Mouse (Mus musculus): ENCODE results near the gene Cryl1. TPM values are rescaled to one million over a fixed set of nuclear protein-coding genes. Genes with fewer than 3 reads are reported as not detected.

The Cryl1 gene
- total and polyA plus RNA-seq, 3 experiments, result 9.7 to 21.4 (median 12.6) TPM

DNA sequence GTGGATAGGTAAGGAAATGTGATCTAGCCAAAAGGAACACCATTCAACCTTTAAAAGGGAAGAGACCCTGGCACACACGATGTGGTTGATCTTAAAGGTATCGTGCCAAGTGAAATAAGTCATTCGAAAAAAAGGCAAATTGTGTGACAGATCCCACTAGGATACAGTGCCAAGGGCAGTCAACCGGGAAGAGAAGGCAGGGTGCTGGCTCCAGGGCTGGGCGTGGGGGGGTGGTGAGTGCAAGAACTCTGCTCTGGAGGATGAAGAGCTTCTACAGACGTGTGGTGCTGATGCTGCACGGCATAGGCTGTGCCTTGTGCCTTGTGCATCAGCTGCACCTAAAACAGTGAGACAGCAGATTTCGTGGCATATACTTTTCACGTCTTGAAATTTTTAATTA lies 33.0 kb downstream of the Cryl1 start:
- Histone ChIP-seq H3K4me3 (ENCODE audit: low read depth, low read length) (no peak overlapping the region), H3K9me3 (replicated peaks) (no peaks in the 10 kb centered on the region), H3K36me3 (replicated peaks) (peaks cover 17% of the 10 kb centered on the region), H3K4me1 (ENCODE audit: insufficient read depth, low read depth, low read length) (no peaks in the 10 kb centered on the region), H3K27me3 (ENCODE audit: insufficient read depth, low read length) (peaks cover 2% of the 10 kb centered on the region; the same call in 1 of the 2 replicates)
- DNase-seq (ENCODE audit: low spot score) (no peak), ATAC-seq (ENCODE audit: extremely low read depth, insufficient number of reproducible peaks, low FRiP score, poor library complexity, severe bottlenecking) (no peak)
- no peak for TF ChIP-seq CTCF (IDR thresholded peaks at IDR 0.05; ENCODE audit: low read depth, low read length)
- TF ChIP-seq GATA1 (IDR thresholded peaks at IDR 0.05; ENCODE audit: borderline replicate concordance, low read length), result no peak
- no peak for TF ChIP-seq POLR2AphosphoS5 (IDR thresholded peaks at IDR 0.05; ENCODE audit: insufficient replicate concordance, low read depth, low read length)
- TF ChIP-seq TAL1 (conservative IDR thresholded peaks at IDR 0.05; ENCODE audit: low read depth, low read length), result no peak

DNA sequence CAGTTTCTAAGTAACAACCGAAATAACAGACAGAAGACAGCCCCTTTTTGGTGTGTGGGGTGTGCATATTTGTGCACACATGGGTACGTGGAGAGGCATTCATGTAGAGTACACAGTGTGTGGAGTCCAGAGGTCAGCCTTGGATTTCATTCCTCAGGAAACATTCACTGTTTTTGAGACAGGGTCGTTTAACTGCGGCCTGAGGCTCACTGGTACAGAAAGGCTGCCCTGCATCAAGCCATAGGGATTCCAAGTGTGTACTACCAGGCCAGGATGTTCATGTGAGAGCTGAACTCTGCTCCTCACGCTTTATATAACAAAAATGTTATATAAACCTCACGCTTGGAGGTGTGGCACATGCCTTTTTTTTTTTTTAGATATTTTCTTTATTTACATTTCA lies 34.5 kb downstream of the Cryl1 start:
- Histone ChIP-seq H3K4me3 (ENCODE audit: low read depth, low read length) (no peak overlapping the region), H3K4me1 (ENCODE audit: insufficient read depth, low read depth, low read length) (no peaks in the 10 kb centered on the region)
- DNase-seq (ENCODE audit: low spot score), result no peak

DNA sequence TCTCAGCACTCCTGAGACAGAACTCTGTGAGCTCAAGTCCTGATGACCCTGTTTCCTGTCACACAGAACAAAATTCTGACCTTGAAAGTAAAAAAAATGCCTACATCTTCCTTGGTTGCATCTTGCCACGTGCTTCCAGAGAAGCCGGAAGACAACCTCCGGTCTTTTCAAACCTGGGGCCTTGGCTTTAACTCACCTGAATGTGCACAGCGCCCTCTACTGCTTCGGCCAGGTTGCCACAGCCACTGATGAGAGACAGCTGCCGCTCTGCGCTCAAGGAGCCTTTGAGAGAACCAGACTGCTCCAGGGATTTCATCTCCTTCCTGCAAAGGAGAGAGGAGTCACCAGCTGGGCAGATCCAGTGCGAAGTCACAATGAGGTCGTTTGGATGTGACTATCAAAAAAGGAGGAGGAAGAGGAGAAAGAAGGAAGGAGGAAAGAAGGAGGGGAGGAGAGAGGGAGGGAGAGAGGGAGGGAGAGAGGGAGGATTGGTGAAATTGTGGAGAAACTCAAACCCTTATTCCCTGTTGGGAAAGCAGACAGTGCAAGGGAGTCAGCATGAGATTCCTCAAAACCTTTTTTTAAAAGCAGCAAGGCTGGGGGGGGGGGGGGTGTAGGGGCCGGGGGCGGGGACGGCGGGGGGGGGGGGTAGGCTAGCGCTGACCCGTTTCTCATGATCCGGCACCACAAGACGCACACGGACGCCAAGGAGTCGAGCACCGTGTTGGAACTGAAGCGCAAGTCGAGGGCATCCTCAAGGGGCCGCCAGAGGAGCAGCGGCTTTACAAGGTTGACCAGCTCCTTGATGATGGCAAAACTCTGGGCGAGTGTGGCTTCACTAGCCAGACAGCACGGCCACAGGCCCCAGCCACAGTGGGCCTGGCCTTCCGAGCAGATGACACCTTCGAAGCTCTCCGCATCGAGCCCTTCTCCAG lies 35.3 kb downstream of the Cryl1 start:
- no peaks in the 10 kb centered on the region for H3K9me3 ChIP-seq (replicated peaks)
- no peak overlapping the region for H3K4me3 ChIP-seq (ENCODE audit: low read depth, low read length)
- ATAC-seq (ENCODE audit: extremely low read depth, insufficient number of reproducible peaks, low FRiP score, poor library complexity, severe bottlenecking) (no peak), DNase-seq (ENCODE audit: low spot score) (no peak)
- H3K36me3 ChIP-seq (replicated peaks), result peaks cover 16% of the 10 kb centered on the region
- no peaks in the 10 kb centered on the region for H3K4me1 ChIP-seq (ENCODE audit: insufficient read depth, low read depth, low read length)
- TF ChIP-seq CTCF (IDR thresholded peaks at IDR 0.05; ENCODE audit: low read depth, low read length) (0 out of 2 replicates have a peak, but pooled peaks have one; percentile 6), GATA1 (IDR thresholded peaks at IDR 0.05; ENCODE audit: borderline replicate concordance, low read length) (no peak)
- H3K27me3 ChIP-seq (ENCODE audit: insufficient read depth, low read length), result peaks cover 2% of the 10 kb centered on the region; the same call in 1 of the 2 replicates

More for the DNA sequence above, 34.5 kb downstream of the Cryl1 start:
- TF ChIP-seq POLR2AphosphoS5 (IDR thresholded peaks at IDR 0.05; ENCODE audit: insufficient replicate concordance, low read depth, low read length) (no peak), TAL1 (conservative IDR thresholded peaks at IDR 0.05; ENCODE audit: low read depth, low read length) (no peak), CTCF (IDR thresholded peaks at IDR 0.05; ENCODE audit: low read depth, low read length) (no peak), GATA1 (IDR thresholded peaks at IDR 0.05; ENCODE audit: borderline replicate concordance, low read length) (no peak), GATA2 (IDR thresholded peaks at IDR 0.05; ENCODE audit: borderline replicate concordance, low read depth, low read length) (no peak)
- ATAC-seq (ENCODE audit: extremely low read depth, insufficient number of reproducible peaks, low FRiP score, poor library complexity, severe bottlenecking), result no peak
- no peaks in the 10 kb centered on the region for H3K9me3 ChIP-seq (replicated peaks)
- peaks cover 16% of the 10 kb centered on the region for H3K36me3 ChIP-seq (replicated peaks)
- peaks cover 2% of the 10 kb centered on the region; the same call in 1 of the 2 replicates for H3K27me3 ChIP-seq (ENCODE audit: insufficient read depth, low read length)

DNA sequence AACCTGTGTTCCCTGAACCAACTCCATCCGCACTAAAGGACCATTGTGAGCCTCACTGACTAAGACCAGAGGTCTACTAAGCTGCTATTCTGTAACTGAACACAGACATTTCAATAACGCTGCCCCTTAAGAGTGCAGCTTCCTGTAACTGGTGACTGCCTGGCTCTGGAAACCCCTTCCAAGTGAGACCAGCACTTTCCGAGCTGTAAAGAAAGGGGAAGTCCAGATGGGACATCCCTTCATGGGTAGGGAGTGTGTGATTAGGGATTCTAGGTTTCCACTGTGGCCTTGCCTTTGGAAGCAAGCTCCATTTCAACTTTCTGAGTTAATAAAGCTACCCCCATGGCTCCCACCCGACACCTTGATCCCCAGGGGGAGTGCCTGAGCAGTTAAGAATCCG lies 41.3 kb downstream of the Cryl1 start:
- Histone ChIP-seq H3K4me3 (ENCODE audit: low read depth, low read length) (no peak overlapping the region), H3K9me3 (replicated peaks) (no peaks in the 10 kb centered on the region), H3K4me1 (ENCODE audit: insufficient read depth, low read depth, low read length) (no peaks in the 10 kb centered on the region), H3K27me3 (ENCODE audit: insufficient read depth, low read length) (0 out of 2 replicates have a peak, but pooled peaks cover 2% of the 10 kb centered on the region), H3K36me3 (replicated peaks) (peaks cover 23% of the 10 kb centered on the region)
- no peak for DNase-seq (ENCODE audit: low spot score)
- no peak for ATAC-seq (ENCODE audit: extremely low read depth, insufficient number of reproducible peaks, low FRiP score, poor library complexity, severe bottlenecking)
- TF ChIP-seq TAL1 (conservative IDR thresholded peaks at IDR 0.05; ENCODE audit: low read depth, low read length), result no peak

DNA sequence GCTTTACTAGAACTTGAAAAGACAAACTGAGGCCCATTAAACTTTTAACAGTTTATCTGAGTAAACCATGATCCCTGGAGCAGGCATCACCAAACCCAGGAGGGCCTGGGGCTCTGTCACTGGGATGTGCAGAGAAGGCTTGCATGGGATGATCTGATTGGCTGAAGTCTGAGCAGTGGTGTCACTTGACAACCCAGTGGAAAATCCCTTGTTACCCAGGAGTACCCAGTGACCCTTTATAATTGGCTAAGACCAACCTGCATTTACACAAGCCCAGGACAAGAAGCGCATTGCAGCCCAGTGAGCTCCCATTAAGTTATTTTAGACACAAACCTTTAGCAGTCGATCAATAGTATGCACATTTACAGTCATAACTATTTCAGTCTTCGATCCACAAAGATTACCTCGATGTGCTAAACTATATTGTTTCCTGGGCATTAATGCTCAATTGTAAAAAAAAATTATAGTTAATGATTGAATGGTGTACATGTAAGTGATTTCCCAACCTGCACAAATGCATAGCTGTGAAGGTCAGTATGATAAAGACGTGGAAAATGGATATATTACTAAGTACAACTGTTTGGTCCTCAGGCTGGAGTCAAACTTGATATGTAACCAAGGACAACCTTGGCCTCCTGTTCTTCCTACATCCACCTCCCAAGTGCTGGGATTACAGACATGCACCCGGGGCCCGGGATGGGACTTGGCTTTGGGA lies 46.7 kb downstream of the Cryl1 start:
- Histone ChIP-seq H3K9me3 (replicated peaks) (no peaks in the 10 kb centered on the region), H3K36me3 (replicated peaks) (peaks cover 15% of the 10 kb centered on the region), H3K4me3 (ENCODE audit: low read depth, low read length) (no peak overlapping the region), H3K4me1 (ENCODE audit: insufficient read depth, low read depth, low read length) (no peaks in the 10 kb centered on the region), H3K27me3 (ENCODE audit: insufficient read depth, low read length) (0 out of 2 replicates have a peak, but pooled peaks cover 2% of the 10 kb centered on the region)
- no peak for ATAC-seq (ENCODE audit: extremely low read depth, insufficient number of reproducible peaks, low FRiP score, poor library complexity, severe bottlenecking)
- no peak for TF ChIP-seq TAL1 (conservative IDR thresholded peaks at IDR 0.05; ENCODE audit: low read depth, low read length)
- TF ChIP-seq GATA1 (IDR thresholded peaks at IDR 0.05; ENCODE audit: borderline replicate concordance, low read length), result no peak
- TF ChIP-seq GATA2 (IDR thresholded peaks at IDR 0.05; ENCODE audit: borderline replicate concordance, low read depth, low read length), result no peak
- no peak for TF ChIP-seq CTCF (IDR thresholded peaks at IDR 0.05; ENCODE audit: low read depth, low read length)
- TF ChIP-seq POLR2AphosphoS5 (IDR thresholded peaks at IDR 0.05; ENCODE audit: insufficient replicate concordance, low read depth, low read length), result no peak
- no peak for DNase-seq (ENCODE audit: low spot score)

DNA sequence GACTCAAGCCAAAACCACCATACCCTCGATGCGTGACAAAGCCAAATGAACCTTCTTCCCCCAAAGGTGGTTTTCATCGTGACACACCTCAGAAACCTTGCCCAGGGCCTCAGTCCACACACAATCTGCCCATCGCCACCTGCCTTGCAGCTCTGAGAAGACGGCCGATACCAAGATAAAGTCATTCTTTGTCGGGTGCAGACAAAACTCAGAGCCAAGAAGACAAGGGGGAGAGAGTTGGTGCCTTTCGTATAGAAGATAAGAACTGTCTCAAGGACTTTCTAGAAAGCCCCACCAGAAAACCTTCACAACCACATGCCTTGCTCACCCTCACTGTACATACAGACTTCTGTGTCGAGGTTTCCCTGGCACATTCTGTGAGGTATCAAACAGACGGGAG lies 48.4 kb downstream of the Cryl1 start:
- DNase-seq (ENCODE audit: low spot score) (no peak), ATAC-seq (ENCODE audit: extremely low read depth, insufficient number of reproducible peaks, low FRiP score, poor library complexity, severe bottlenecking) (no peak)
- no peaks in the 10 kb centered on the region for H3K9me3 ChIP-seq (replicated peaks)
- no peaks in the 10 kb centered on the region for H3K4me1 ChIP-seq (ENCODE audit: insufficient read depth, low read depth, low read length)
- no peak overlapping the region for H3K4me3 ChIP-seq (ENCODE audit: low read depth, low read length)
- no peak for TF ChIP-seq POLR2AphosphoS5 (IDR thresholded peaks at IDR 0.05; ENCODE audit: insufficient replicate concordance, low read depth, low read length)
- TF ChIP-seq CTCF (IDR thresholded peaks at IDR 0.05; ENCODE audit: low read depth, low read length), result no peak
- TF ChIP-seq TAL1 (conservative IDR thresholded peaks at IDR 0.05; ENCODE audit: low read depth, low read length), result no peak
- TF ChIP-seq GATA1 (IDR thresholded peaks at IDR 0.05; ENCODE audit: borderline replicate concordance, low read length), result no peak
- no peak for TF ChIP-seq GATA2 (IDR thresholded peaks at IDR 0.05; ENCODE audit: borderline replicate concordance, low read depth, low read length)
- no peaks in the 10 kb centered on the region for H3K27me3 ChIP-seq (ENCODE audit: insufficient read depth, low read length)
- H3K36me3 ChIP-seq (replicated peaks), result peaks cover 11% of the 10 kb centered on the region

Measured in G1E (cell line).